Mouse (Mus musculus) thymus, adult 18-20 months (tissue): Measurements from ENCODE around the gene H2-Oa.
"Not testable (repeated sequence)": the region's sequence is repeated elsewhere in the genome, so short reads cannot be mapped to it uniquely, and the experiment has no call there.

Experiments used
- DNase-seq, 2 experiments: peaks; one replicate each; pipeline ENCODE4 v3.0.0; 2022; ENCODE audit warnings: mixed read lengths in 2 of 2

The H2-Oa gene

GRCm38 (mm10) chr17:34123518-34123917, 31.4 kb downstream of the H2-Oa start:
- DNase-seq = no peak

DNA sequence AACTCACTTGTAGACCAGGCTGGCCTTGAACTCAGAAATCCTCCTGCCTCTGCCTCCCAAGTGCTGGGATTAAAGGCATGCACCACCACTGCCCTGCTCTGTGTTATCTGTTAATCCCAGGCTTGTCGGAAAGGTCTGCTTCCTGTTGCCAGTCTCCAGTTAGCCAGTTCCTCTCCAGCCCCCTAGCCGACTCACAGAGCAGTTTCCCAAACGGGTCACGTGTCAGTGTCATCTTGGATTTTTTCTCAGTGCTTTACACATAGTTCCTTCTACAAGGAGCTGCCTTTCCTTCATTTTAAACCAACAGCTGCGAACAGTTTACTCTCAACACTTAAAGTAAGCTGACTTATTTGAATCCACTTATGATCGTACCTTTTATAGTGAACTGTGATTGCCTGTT, 32.5 kb downstream of the H2-Oa start:
- no peak for DNase-seq

DNA sequence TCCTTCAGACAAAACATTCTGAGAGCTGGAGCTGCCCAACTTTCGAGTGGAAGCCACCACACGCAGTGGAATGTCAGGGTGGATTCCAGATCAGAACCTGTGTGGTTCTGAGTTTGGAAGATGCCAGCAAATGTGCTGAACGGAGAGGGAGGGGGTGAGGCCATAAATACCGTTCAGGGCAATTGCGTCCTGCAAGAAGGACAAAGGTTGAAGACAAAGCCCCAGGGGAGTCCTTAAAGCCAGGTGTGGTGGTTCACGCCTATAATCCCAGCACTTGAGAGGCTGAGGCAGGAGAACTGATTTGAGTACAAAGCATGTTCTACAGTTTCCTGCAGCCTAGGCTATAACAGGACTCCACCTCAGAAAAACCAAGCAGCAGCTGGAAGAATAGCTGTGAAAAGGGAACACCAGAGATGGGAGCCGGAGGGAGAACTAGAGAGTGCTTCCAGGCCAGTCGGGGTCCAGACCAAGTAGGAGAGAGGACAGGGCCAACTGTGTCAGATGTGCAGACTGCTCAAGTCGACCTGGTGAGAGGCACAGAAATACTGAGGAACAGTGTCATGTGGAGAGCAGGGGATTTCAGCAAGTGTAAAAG, 34.8 kb downstream of the H2-Oa start:
- no peak for DNase-seq

DNA sequence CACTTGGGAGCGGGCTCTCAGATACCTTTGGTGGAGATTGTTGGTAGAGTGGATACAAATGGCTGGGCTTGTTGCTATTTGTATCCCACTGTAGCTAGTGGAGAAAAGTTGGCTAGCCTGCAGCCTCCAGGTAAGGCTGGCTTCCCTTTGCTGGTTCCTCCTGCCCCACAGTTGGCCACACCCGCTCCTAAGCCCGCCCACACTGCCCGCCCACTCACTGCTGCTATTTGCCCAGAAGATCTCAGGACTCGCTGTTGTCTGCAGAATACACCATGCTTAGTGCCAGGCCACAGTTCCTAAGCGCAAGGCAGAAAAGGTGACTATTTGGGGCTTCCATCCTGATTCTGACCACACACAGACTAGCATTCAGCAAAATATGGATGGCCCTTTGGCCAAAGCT, 35.3 kb downstream of the H2-Oa start:
- DNase-seq = peak; percentile 48 to 65

DNA sequence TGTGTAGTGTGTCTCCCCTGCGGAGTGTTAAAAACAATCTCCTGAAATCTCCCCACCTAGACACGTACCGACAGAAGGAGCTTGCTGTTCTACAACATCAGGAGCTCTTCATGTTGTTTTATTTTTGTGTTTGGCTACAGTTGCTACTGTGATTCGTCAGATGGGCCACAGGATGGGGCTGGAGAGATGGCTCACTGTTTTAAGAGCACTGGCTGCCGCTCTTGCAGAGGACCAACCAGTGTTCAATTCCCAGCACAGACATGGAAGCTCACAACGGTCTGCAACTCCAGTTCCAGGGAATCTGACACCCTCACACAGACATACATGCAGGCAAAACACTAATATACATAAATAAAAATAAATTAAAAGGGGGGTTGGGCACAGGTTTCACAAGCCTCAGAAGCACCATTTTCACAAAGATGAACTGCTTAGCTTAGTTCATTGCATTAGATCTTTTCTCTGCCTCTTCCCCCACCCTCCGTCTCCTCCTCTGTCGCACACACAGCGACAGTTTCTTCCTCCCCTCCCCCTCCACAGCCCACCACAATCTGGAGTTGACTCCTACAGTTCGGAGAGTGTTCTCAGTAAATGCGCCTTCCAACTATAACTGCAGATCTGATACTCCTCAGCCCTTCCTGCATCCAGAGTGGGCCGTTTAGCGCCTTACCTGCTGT, 36.3 kb downstream of the H2-Oa start:
- DNase-seq = peak in 1 of 2 experiments; percentile 59

GRCm38 (mm10) chr17:34128944-34129791, 37.0 kb downstream of the H2-Oa start:
- peak; percentile 44 to 57 for DNase-seq

DNA sequence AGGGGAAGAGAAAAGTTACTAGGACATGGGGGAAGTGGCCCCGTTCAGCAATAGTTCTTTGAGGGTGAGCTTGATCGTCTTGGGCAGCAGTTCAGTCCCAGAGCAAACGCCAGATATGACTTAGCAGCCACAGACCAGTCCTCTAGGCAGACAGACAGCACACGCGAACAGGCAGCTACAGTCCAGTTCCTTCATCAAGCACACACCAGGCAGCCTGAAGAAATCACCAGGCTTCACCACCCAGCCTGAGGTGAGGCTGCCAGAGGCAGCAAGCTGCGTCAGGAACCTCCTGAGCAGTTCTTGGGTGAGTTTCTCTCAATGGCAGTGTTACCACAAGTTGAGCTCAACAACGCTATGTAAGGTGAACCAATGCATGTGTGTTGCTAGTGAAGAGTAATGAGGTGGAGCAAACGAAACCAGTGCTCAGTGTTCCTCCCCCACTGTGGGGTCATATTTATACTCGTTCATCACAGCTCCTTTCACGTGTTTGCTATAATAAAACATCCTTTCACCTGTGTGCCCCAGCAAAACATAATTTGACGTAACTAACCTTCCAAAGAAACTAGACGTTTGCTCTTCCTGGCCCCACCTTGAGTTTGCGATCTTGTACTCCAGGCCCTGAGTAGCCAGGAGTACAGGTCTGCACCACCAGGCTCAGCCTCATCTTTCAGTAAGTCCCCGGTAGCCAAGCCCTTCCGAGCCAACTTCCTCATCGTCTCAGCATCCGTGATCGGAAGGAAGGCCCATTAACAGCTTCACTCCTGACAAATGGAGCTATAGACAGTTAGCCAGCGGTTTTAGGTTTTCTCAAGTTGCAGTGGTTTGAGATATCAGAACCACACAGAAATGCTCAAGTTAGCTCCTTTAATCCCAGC, 38.2 kb downstream of the H2-Oa start:
- DNase-seq = no peak

GRCm38 (mm10) chr17:34131911-34132310, 39.8 kb downstream of the H2-Oa start:
- DNase-seq = no peak

- peak in 1 of 2 experiments; percentile 14 for DNase-seq
These were observed 41.1 kb downstream of the H2-Oa start for GRCm38 (mm10) chr17:34133289-34133688.

- DNase-seq = no peak
These were observed 42.3 kb downstream of the H2-Oa start for GRCm38 (mm10) chr17:34134451-34134850.

DNA sequence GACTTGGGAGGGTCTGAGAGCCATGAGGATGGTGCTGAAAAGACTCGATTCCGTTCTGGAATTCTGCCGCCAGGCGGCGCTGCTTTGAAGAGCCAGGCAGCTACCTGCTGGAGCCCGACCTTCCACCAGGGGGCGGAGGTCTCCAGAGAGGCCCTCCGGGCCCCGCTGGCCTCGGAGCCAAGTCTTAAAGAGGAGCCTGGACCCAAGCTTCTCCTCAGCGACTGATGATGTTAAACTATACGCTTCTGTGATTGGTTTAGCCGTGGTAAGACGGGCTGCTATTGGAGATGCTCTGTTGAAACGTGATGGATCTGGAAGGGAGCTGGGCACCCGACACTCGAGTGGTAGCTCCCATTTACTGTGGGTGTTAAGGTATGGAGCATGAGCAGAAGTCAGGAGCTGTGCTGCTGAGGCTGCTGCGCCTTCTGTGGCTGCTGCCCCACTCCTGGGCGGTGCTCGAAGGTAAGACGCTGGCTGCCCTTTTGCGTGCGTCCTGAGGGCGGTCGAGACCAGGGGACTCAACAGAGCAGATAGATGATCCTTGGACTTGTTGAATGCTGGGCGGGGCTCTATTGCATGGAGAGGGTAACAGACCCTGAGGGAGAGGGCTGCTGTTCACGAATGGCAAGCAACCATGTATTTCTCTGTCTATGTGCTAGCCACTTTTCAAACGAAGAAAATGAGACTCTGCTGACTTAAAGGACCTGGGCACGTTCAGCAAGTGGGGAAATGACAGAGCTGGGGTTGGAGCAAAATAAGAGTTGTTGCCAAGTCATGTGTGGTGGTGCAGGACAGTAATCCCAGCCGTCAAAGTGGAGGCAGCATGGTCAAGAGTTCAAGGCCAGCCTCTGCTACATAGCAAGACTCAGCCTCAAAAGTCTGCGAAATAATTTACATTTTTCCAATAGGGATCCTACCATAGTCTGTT, 43.4 kb downstream of the H2-Oa start:
- DNase-seq = peak; percentile 94 to 96

DNA sequence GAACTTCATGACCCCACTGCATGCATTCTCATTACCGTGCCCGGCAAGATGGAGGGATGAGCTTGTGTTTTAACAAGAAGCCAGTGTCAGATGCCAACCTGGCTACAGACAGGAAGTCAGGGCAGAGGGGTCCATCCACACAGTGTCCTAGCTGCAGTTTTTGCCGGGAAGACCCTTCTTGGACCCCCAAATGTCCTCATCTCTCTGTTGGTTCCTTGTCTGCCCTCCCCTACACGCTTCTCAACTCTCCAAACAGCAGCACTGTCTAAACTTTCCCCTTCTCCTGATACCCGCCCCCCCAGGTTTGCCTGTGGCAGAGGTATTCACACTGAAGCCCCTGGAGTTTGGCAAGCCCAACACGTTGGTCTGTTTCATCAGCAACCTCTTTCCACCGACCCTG, 45.5 kb downstream of the H2-Oa start:
- no peak for DNase-seq

- no peak for DNase-seq
These were observed 46.5 kb downstream of the H2-Oa start for GRCm38 (mm10) chr17:34138655-34139054.

- DNase-seq = no peak
These were observed 47.3 kb downstream of the H2-Oa start for GRCm38 (mm10) chr17:34139416-34139815.

DNA sequence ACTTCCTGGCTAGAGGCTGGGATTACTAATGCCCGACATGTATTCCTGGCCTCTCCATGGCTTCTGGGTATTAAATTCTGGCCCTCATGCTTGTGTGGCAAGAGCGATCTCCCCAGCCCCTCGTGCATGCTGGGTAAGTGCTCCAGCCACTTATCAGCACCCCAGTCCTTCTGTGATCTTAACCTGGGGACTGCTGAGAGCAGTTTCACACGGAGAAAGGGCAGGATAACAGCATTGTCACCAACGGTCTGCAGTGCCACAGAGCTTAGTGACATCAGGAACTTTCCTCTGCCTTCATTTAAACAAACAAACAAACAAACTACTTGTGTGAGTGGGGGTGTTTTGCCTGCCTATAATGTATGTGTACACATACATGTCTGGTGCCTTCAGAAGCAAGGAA, 48.1 kb downstream of the H2-Oa start:
- DNase-seq = no peak

DNA sequence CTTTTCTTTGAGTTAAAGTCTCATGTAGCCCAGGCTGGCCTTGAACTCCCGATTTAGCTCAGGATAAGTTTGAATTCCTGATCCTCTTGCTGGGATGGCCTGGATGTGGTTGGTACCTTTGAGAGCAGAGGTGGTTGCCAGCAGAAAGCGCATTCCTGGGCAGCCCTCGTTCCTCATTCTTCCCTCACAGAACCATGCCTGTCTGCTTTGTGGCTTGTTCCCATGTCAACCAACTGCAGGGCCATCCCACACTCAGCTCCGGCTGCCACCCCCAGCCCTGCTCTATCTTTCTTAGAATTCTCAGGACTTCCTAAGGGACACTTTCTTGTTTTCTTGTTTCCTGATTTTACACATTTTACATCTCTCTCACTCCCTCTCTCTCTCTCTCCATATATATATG, 49.3 kb downstream of the H2-Oa start:
- DNase-seq = no peak

- DNase-seq = no peak
These were observed 50.4 kb downstream of the H2-Oa start for GRCm38 (mm10) chr17:34142456-34143010.

DNA sequence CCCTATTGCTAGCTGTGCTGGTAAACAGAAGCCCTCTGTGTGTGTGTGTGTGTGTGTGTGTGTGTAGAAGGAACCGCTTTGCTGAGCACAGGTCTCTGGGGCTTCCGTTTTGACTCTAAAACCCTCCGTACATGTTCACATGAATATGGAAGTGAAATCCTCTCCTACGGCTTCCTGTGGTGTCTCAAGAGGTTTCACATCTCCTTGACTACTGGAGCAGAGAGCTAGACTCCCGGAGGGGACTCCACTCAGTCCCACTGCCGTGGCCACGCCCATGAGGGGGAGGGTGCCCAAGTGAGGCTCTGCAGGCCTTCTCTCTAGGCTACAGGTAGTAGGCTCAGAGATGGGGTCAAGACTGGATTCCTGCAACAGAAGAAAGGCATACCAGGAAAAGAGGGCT, 50.9 kb downstream of the H2-Oa start, which contains the start of gene H2-DMb2:
H2-DMb2 (plus strand) TSS at position 275 of the 400 bp plus-strand sequence.
- DNase-seq = peak; percentile 80 to 87

- no peak for DNase-seq
These were observed 51.3 kb downstream of the H2-Oa start for GRCm38 (mm10) chr17:34143461-34143860.

- DNase-seq = not testable (repeated sequence)
These were observed 52.1 kb downstream of the H2-Oa start for GRCm38 (mm10) chr17:34144221-34144620.
